In genomic region chr14:60688509-60689205, GRCm38 (mm10) we compare ENCODE assay signal across 8 mouse cellular contexts. TPM values are rescaled to one million over a fixed set of nuclear protein-coding genes. Genes with fewer than 3 reads are reported as not detected.
DNase-seq lines count a peak whose midpoint lies in the region; ATAC-seq and TF ChIP-seq lines count a peak whose summit lies in the region.

No protein-coding gene starts in this region.

- no peaks in the 10 kb centered on the region for H3K9me3 ChIP-seq in midbrain, embryonic 16.5 days (replicated peaks; ENCODE audit: control insufficient read depth, low read length, poor library complexity, severe bottlenecking)

- no peak overlapping the region for H3K4me3 ChIP-seq in liver, adult 2 months (ENCODE audit: insufficient read depth, low read depth, low read length)
- no peak overlapping the region for H3K4me3 ChIP-seq in midbrain, embryonic 16.5 days (ENCODE audit: low read depth, low read length)

- peaks cover 2% of the 10 kb centered on the region; the same call in 1 of the 2 replicates for H3K36me3 ChIP-seq in liver, adult 2 months (ENCODE audit: control insufficient read depth, insufficient read depth, low read length)
- H3K36me3 ChIP-seq in midbrain, embryonic 16.5 days (ENCODE audit: control insufficient read depth, insufficient read depth, low read length) = no peaks in the 10 kb centered on the region

- WGBS in liver, adult 2 months = 41% methylated on average over 7 of the region's 7 CpGs
- WGBS in midbrain, embryonic 16.5 days = 29% methylated on average over 7 of the region's 7 CpGs

- H3K9ac ChIP-seq in liver, adult 2 months (ENCODE audit: low read depth, low read length) = no peak overlapping the region
- no peak overlapping the region for H3K9ac ChIP-seq in midbrain, embryonic 16.5 days (ENCODE audit: low read depth, low read length)

- H3K27me3 ChIP-seq in liver, adult 2 months (ENCODE audit: control insufficient read depth, insufficient read depth, low read length) = no peaks in the 10 kb centered on the region
- no peaks in the 10 kb centered on the region for H3K27me3 ChIP-seq in midbrain, embryonic 16.5 days (ENCODE audit: control insufficient read depth, insufficient read depth, low read depth, low read length)

- TF ChIP-seq CTCF in liver, adult 2 months (IDR thresholded peaks at IDR 0.05; ENCODE audit: low read depth, low read length) = peak; percentile 84

- H3K4me2 ChIP-seq in midbrain, embryonic 16.5 days (ENCODE audit: low read length) = no peak overlapping the region

- peak; percentile 93 for ATAC-seq in common myeloid progenitor, adult 5-6 weeks (replicated peaks; ENCODE audit: low read depth, poor library complexity, severe bottlenecking)
- peak; percentile 72 for ATAC-seq in midbrain, embryonic 16.5 days

- no peak overlapping the region for H3K27ac ChIP-seq in liver, adult 2 months (replicated peaks; ENCODE audit: insufficient read depth, low read depth, low read length)
- H3K27ac ChIP-seq in midbrain, embryonic 16.5 days (ENCODE audit: low read length) = no peak overlapping the region

- TF ChIP-seq POLR2A in liver, adult 2 months (IDR thresholded peaks at IDR 0.05; ENCODE audit: extremely low read depth, insufficient read depth, low read length) = no peak

- peak; percentile 35 for DNase-seq in ovary, adult 18-20 months (ENCODE audit: low spot score)
- no peak for DNase-seq in ovary, postnatal 10 days (ENCODE audit: low spot score)
- DNase-seq in gastrocnemius, postnatal 14 days = peak; percentile 52
- peak; percentile 82 for DNase-seq in kidney, adult 9 months
- DNase-seq in liver, adult 2 months (ENCODE audit: extremely low read depth, low read depth, low spot score) = peak; percentile 47
- DNase-seq in spleen, postnatal 4 days (ENCODE audit: low spot score in 2 of 2) = peak; percentile 60 to 80

- H3K79me2 ChIP-seq in liver, adult 2 months (ENCODE audit: control insufficient read depth, insufficient read depth, low read length) = peaks cover 17% of the 10 kb centered on the region; the same call in 1 of the 2 replicates

- intact Hi-C loops in gastrocnemius, postnatal 14 days (cut with DNase I; ENCODE audit: low total_unique reads) = loop anchor here (2.0 kb wide), 1 partner anchor 164 kb away; no protein-coding TSS in a partner anchor

- H3K4me1 ChIP-seq in liver, adult 2 months (ENCODE audit: control insufficient read depth, insufficient read depth, low read length) = peaks cover 14% of the 10 kb centered on the region
- H3K4me1 ChIP-seq in midbrain, embryonic 16.5 days (ENCODE audit: control insufficient read depth, insufficient read depth, low read length) = peaks cover 16% of the 10 kb centered on the region

RNA-seq across cellular contexts. Expression of gene Spata13, which starts 54.9 kb away (rescaled TPM):
- 10.4 and 16.7 TPM in 2 replicates for total RNA-seq in common myeloid progenitor, adult 5-6 weeks (2017)
- total RNA-seq in gastrocnemius, postnatal 14 days (2021) = 10 to 100 TPM in 1 of 2 experiments, 1 to 10 TPM in 1; 8.4 to 15.3 TPM
- total RNA-seq in liver, adult 2 months (2014; rRNA removed) = 20.6 and 47.8 TPM in 2 replicates
- 9.7 and 11.9 TPM in 2 replicates for polyA plus RNA-seq in liver, adult 2 months (2012; rRNA removed)
- polyA plus RNA-seq in midbrain, embryonic 16.5 days (2015; fragmentation: Nextera tagmentation; extraction: Ambion mirVana) = 18.4 and 24.0 TPM in 2 replicates
